Mouse (Mus musculus): ENCODE measurements around the gene Zfp971.
"Not testable (repeated sequence)": the region's sequence is repeated elsewhere in the genome, so short reads cannot be mapped to it uniquely, and the experiment has no call there.

GRCm38 (mm10) chr2:178020773-178021172 is 2.3 kb upstream of the Zfp971 start:
- not testable (repeated sequence) for TF ChIP-seq MAX (IDR thresholded peaks at IDR 0.05; ENCODE audit: low read depth); E2F4 (IDR thresholded peaks at IDR 0.05; ENCODE audit: insufficient read depth); TCF12 (IDR thresholded peaks at IDR 0.05; ENCODE audit: insufficient read depth, poor library complexity, severe bottlenecking); CEBPB (IDR thresholded peaks at IDR 0.05; ENCODE audit: insufficient read depth, poor library complexity, severe bottlenecking); POLR2AphosphoS2 (IDR thresholded peaks at IDR 0.05; ENCODE audit: insufficient read length, low read depth); USF1 (IDR thresholded peaks at IDR 0.05; ENCODE audit: low read depth); POLR2A (IDR thresholded peaks at IDR 0.05; ENCODE audit: insufficient read length, low read depth); REST (IDR thresholded peaks at IDR 0.05; ENCODE audit: insufficient read depth, insufficient read length)
